In genomic region chr9:115512835-115513629, GRCm38 (mm10) we compare ENCODE assay signal across 18 mouse cellular contexts.
A peak's percentile ranks its signal among the peaks of the same experiment; 100 is the strongest.
DNase-seq lines count a peak whose midpoint lies in the region; ATAC-seq and TF ChIP-seq lines count a peak whose summit lies in the region.
"Had no signal": no experiment of that assay in that cellular context is flagged by ENCODE, and none has a peak within 500 bp of the region (broad histone marks: within the 10 kb centered on the region; RNA-seq: fewer than 3 reads in every experiment).

No protein-coding gene starts in this region.

- H3K36me3 ChIP-seq in liver, embryonic 12.5 days: no peaks in the 10 kb centered on the region
- no peaks in the 10 kb centered on the region for H3K36me3 ChIP-seq in liver, postnatal 0 days (replicated peaks; ENCODE audit: insufficient read depth, low read length)
- H3K36me3 ChIP-seq in embryonic facial prominence, embryonic 13.5 days: no peaks in the 10 kb centered on the region
- H3K36me3 ChIP-seq: limb, embryonic 10.5 days had no signal

- H3K27ac ChIP-seq in liver, embryonic 12.5 days: no peak overlapping the region
- no peak overlapping the region for H3K27ac ChIP-seq in liver, postnatal 0 days (ENCODE audit: low read depth)
- H3K27ac ChIP-seq in embryonic facial prominence, embryonic 13.5 days: no peak overlapping the region
- H3K27ac ChIP-seq: hindbrain, embryonic 14.5 days; limb, embryonic 10.5 days; macrophage had no signal

- H3K4me1 ChIP-seq in liver, embryonic 12.5 days: peaks cover 7% of the 10 kb centered on the region; the same call in 1 of the 2 replicates
- H3K4me1 ChIP-seq in liver, postnatal 0 days (ENCODE audit: insufficient read depth): no peaks in the 10 kb centered on the region
- no peaks in the 10 kb centered on the region for H3K4me1 ChIP-seq in embryonic facial prominence, embryonic 13.5 days

- no peak for TF ChIP-seq CTCF in liver, postnatal 0 days (IDR thresholded peaks at IDR 0.05; ENCODE audit: low read depth)

- no peak for TF ChIP-seq EP300 in liver, postnatal 0 days (IDR thresholded peaks at IDR 0.05; ENCODE audit: low read depth)

- whole genome bisulfite sequencing in liver, embryonic 12.5 days (ENCODE audit: insufficient replicate concordance): 56% methylated on average over 16 of the region's 16 CpGs
- 62% methylated on average over 16 of the region's 16 CpGs for WGBS in liver, postnatal 0 days (ENCODE audit: insufficient replicate concordance)
- 56% methylated on average over 16 of the region's 16 CpGs for WGBS in embryonic facial prominence, embryonic 13.5 days

- H3K4me3 ChIP-seq in liver, embryonic 12.5 days: no peak overlapping the region
- H3K4me3 ChIP-seq in liver, postnatal 0 days (ENCODE audit: low read depth, low read length): no peak overlapping the region
- H3K4me3 ChIP-seq in embryonic facial prominence, embryonic 13.5 days: no peak overlapping the region
- H3K4me3 ChIP-seq: limb, embryonic 10.5 days had no signal

- no peak overlapping the region for H3K4me2 ChIP-seq in liver, embryonic 12.5 days
- H3K4me2 ChIP-seq in liver, postnatal 0 days (ENCODE audit: low read depth, low read length): no peak overlapping the region; the same call in 1 of the 2 replicates
- H3K4me2 ChIP-seq in embryonic facial prominence, embryonic 13.5 days: peak overlapping the region; percentile 11; the same call in 1 of the 2 replicates
- H3K4me2 ChIP-seq: hindbrain, embryonic 14.5 days had no signal

- peaks cover 13% of the 10 kb centered on the region; the same call in 1 of the 2 replicates for H3K9me3 ChIP-seq in liver, embryonic 12.5 days (replicated peaks)
- H3K9me3 ChIP-seq in liver, postnatal 0 days (ENCODE audit: low read length): no peaks in the 10 kb centered on the region; the same call in 1 of the 2 replicates
- H3K9me3 ChIP-seq in embryonic facial prominence, embryonic 13.5 days: peaks cover 7% of the 10 kb centered on the region; the same call in 1 of the 2 replicates
- H3K9me3 ChIP-seq: limb, embryonic 10.5 days had no signal

- DNase-seq in CD4-positive, CD25-positive, alpha-beta regulatory T cell, adult 2 months (ENCODE audit: low read depth, low spot score): peak; percentile 25
- DNase-seq in liver, postnatal 0 days: no peak
- no peak for DNase-seq in lung, adult 18-20 months
- no peak for DNase-seq in lung, postnatal 4 days
- DNase-seq: cerebellum, postnatal 25 days; kidney, adult 2 months; kidney, postnatal 4 days; layer of hippocampus, postnatal 36 days; lung, adult 2 months; right cerebral cortex, postnatal 14 days had no signal

- no peak overlapping the region for H3K9ac ChIP-seq in liver, embryonic 12.5 days
- no peak overlapping the region for H3K9ac ChIP-seq in liver, postnatal 0 days (replicated peaks)
- no peak overlapping the region for H3K9ac ChIP-seq in embryonic facial prominence, embryonic 13.5 days
- H3K9ac ChIP-seq: hindbrain, embryonic 14.5 days had no signal

- ATAC-seq in CD4-positive, CD25-positive, alpha-beta regulatory T cell, adult 4 months: no peak
- peak; percentile 63; the same call in 1 of the 2 replicates for ATAC-seq in liver, embryonic 12.5 days
- ATAC-seq in liver, postnatal 0 days: no peak
- no peak for ATAC-seq in embryonic facial prominence, embryonic 13.5 days (ENCODE audit: insufficient number of reproducible peaks, insufficient read depth, low FRiP score, low TSS enrichment, low read depth)
- peak; percentile 52 for ATAC-seq in megakaryocyte progenitor cell, adult 5-6 weeks (replicated peaks; ENCODE audit: poor library complexity)
- ATAC-seq: Patski had no signal

- no peaks in the 10 kb centered on the region for H3K27me3 ChIP-seq in liver, embryonic 12.5 days (replicated peaks)
- no peaks in the 10 kb centered on the region for H3K27me3 ChIP-seq in liver, postnatal 0 days (ENCODE audit: insufficient read depth, low read length)
- H3K27me3 ChIP-seq in embryonic facial prominence, embryonic 13.5 days: no peaks in the 10 kb centered on the region
- H3K27me3 ChIP-seq: Patski had no signal

Comparison
In these comparisons a context has a peak if more than half of its experiments do, and no peak if none do; other contexts are left out.
1. ATAC-seq: peak in liver, embryonic 12.5 days (single experiment) and megakaryocyte progenitor cell, adult 5-6 weeks (single experiment); none in CD4-positive, CD25-positive, alpha-beta regulatory T cell, adult 4 months (single experiment), liver, postnatal 0 days (single experiment) and embryonic facial prominence, embryonic 13.5 days (single experiment).